Mouse (Mus musculus) hindbrain, embryonic 10.5 days (tissue): ENCODE data around the gene Mapk10. TPM values are rescaled to one million over a fixed set of nuclear protein-coding genes. Genes with fewer than 3 reads are reported as not detected.

Experiments
- DNase-seq: peaks from one replicate; pipeline ENCODE4 v3.0.0-alpha.2; 2017; ENCODE audit warnings: low spot score
- H3K27ac ChIP-seq: fragments of 300-500 bp; sonication (generic); 2 replicates; pipeline ENCODE4 v1.5.1; 2016; ENCODE audit warnings: mild to moderate bottlenecking, moderate library complexity
- H3K27me3 ChIP-seq: fragments of 300-500 bp; sonication (generic); 2 replicates; pipeline ENCODE4 v1.6.1; 2016; ENCODE audit warnings: mild to moderate bottlenecking; ENCODE audit not compliant: poor library complexity, insufficient read depth, severe bottlenecking
- H3K36me3 ChIP-seq: fragments of 300-500 bp; sonication (generic); 2 replicates; pipeline ENCODE4 v1.6.1; 2016; ENCODE audit warnings: mild to moderate bottlenecking, moderate library complexity
- H3K4me1 ChIP-seq: fragments of 300-500 bp; sonication (generic); replicated peaks from 2 replicates; pipeline ENCODE4 v1.6.1; 2016; ENCODE audit warnings: mild to moderate bottlenecking
- H3K4me3 ChIP-seq: fragments of 300-500 bp; sonication (generic); 2 replicates; pipeline ENCODE4 v1.5.1; 2016; ENCODE audit warnings: mild to moderate bottlenecking, moderate library complexity
- H3K9me3 ChIP-seq: fragments of 300-500 bp; sonication (generic); 2 replicates; pipeline ENCODE4 v1.6.1; 2016; ENCODE audit warnings: mild to moderate bottlenecking, moderate library complexity
- WGBS: fragments of 180-500 bp; shearing (Covaris S2); methylation state at CpG from one replicate; pipeline ENCODE4 v1.1.7; 2016; 5-methylcytosine and 5-hydroxymethylcytosine counted together
- polyA plus RNA-seq: library from polyadenylated mRNA; unstranded; fragments of >200 nt; fragmentation: Nextera tagmentation; extraction: Ambion mirVana; gene quantifications from 2 replicates; pipeline ENCODE4 v1.2.1, GENCODE M21; 2016

The Mapk10 gene
- polyA plus RNA-seq, 1 experiment from 2014 or later, result 48.1 TPM

GRCm38 (mm10) chr5:102868196-102868595 lies 342.9 kb downstream of the Mapk10 start:
- Histone ChIP-seq H3K27ac (no peak overlapping the region), H3K4me3 (no peak overlapping the region), H3K9me3 (no peaks in the 10 kb centered on the region), H3K36me3 (no peaks in the 10 kb centered on the region), H3K27me3 (no peaks in the 10 kb centered on the region), H3K4me1 (peaks cover 4% of the 10 kb centered on the region; the same call in 1 of the 2 replicates)
- 33% methylated on average over 5 of the region's 5 CpGs for WGBS
- no peak for DNase-seq

GRCm38 (mm10) chr5:102859749-102860148 lies 351.4 kb downstream of the Mapk10 start:
- Histone ChIP-seq H3K27me3 (no peaks in the 10 kb centered on the region), H3K4me1 (peaks cover 10% of the 10 kb centered on the region; the same call in 1 of the 2 replicates), H3K27ac (no peak overlapping the region), H3K36me3 (0 out of 2 replicates have a peak, but pooled peaks cover 3% of the 10 kb centered on the region), H3K4me3 (no peak overlapping the region), H3K9me3 (no peaks in the 10 kb centered on the region)
- no peak for DNase-seq
- 88% methylated on average over 11 of the region's 11 CpGs for WGBS

GRCm38 (mm10) chr5:102858047-102858446 lies 353.1 kb downstream of the Mapk10 start:
- Histone ChIP-seq H3K36me3 (0 out of 2 replicates have a peak, but pooled peaks cover 3% of the 10 kb centered on the region), H3K4me3 (no peak overlapping the region), H3K4me1 (peaks cover 10% of the 10 kb centered on the region; the same call in 1 of the 2 replicates), H3K27me3 (no peaks in the 10 kb centered on the region), H3K27ac (no peak overlapping the region), H3K9me3 (no peaks in the 10 kb centered on the region)
- DNase-seq, result no peak

Other genes starting within 250 kb of the Mapk10 start
- 16.6 and 18.8 TPM in 2 replicates for gene Ptpn13, start 213.9 kb upstream of the Mapk10 start, polyA plus RNA-seq